Mouse (Mus musculus): ENCODE results near the gene Snx10. TPM values are rescaled to one million over a fixed set of nuclear protein-coding genes. Genes with fewer than 3 reads are reported as not detected.
A peak's percentile ranks its signal among the peaks of the same experiment; 100 is the strongest.
"Not testable (repeated sequence)": the region's sequence is repeated elsewhere in the genome, so short reads cannot be mapped to it uniquely, and the experiment has no call there.

Gene Snx10
- 15.3 and 15.5 TPM in 2 replicates for polyA plus RNA-seq (2015; fragmentation: Nextera tagmentation; extraction: Ambion mirVana)

- H3K27ac ChIP-seq: peak within 1 kb of the TSS; percentile 75
- WGBS: under 1% methylated on average over 47 of the region's 47 CpGs
- ATAC-seq (replicated peaks; ENCODE audit: insufficient number of reproducible peaks, insufficient read depth, low FRiP score, low read depth): peak; percentile 69
Measured at GRCm38 (mm10) chr6:51523807-51524320, at the start of gene Snx10. Gene Snx10, plus strand, starts transcription at chr6:51523901.

DNA sequence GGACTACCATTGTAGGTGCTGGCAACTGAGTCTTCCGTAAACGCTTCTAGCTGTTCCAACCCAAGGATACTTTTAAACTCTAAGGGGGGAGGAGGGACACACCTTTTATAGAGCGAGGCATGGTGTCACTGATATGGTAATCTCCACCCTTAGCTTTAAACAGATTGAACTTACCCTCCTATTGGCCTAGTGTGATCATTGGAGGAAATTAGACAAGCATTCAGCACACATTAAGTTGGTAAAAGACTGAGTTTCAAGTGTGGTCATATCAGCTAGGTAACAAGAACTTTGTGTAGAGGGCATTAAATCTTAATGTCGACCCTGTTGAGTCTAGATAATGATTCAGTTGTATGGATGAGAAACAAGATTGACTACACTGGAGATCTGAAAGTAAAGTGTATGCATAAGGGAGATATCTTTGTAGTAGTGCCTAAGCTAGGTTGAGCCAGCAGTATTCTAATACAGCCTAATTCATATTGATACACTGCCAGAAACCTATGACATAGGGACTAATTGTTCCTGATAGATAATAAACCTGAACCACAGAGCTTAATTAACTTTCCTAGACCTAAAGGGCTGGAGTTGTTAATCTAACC lies 44.5 kb upstream of the Snx10 start:
- Histone ChIP-seq H3K27me3 (no peaks in the 10 kb centered on the region), H3K9me3 (replicated peaks) (no peaks in the 10 kb centered on the region), H3K27ac (no peak overlapping the region), H3K36me3 (peaks cover 70% of the 10 kb centered on the region), H3K4me3 (no peak overlapping the region), H3K9ac (no peak overlapping the region), H3K4me2 (no peak overlapping the region), H3K4me1 (replicated peaks) (no peaks in the 10 kb centered on the region)
- no peak for ATAC-seq (replicated peaks; ENCODE audit: insufficient number of reproducible peaks, insufficient read depth, low FRiP score, low read depth)
- 86% methylated on average over 4 of the region's 4 CpGs for WGBS

More at GRCm38 (mm10) chr6:51523807-51524320, at the start of gene Snx10:
- Histone ChIP-seq H3K9ac (peak within 1 kb of the TSS; percentile 78), H3K36me3 (no peaks in the 10 kb centered on the region), H3K4me1 (replicated peaks) (peaks cover 6% of the 10 kb centered on the region), H3K4me2 (peak within 1 kb of the TSS; percentile 93), H3K27me3 (no peaks in the 10 kb centered on the region), H3K4me3 (peak within 1 kb of the TSS; percentile 89), H3K9me3 (replicated peaks) (no peaks in the 10 kb centered on the region)

DNA sequence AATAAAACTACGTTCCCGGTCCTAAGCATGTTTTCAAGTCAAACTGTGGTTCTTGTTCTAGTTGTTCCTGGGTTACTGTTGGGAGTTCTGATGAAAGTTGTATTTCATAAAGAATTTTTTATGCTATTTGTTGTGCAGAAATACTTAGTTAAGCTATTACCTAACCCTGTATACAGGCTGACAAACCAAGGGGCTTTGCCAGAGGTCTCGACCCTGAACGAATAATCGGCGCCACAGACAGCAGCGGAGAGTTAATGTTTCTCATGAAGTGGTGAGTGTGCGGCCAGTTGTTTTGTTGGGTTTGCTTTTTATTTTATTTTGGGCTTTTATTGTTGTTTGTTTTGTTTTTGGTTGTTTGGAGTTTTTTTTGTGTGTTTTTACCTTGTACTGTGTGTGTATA lies 42.2 kb upstream of the Snx10 start:
- Histone ChIP-seq H3K27ac (no peak overlapping the region), H3K36me3 (peaks cover 58% of the 10 kb centered on the region), H3K27me3 (no peaks in the 10 kb centered on the region), H3K9ac (no peak overlapping the region), H3K4me2 (no peak overlapping the region), H3K4me3 (no peak overlapping the region), H3K9me3 (replicated peaks) (no peaks in the 10 kb centered on the region), H3K4me1 (replicated peaks) (peaks cover 4% of the 10 kb centered on the region; the same call in 1 of the 2 replicates)
- WGBS: 93% methylated on average over 8 of the region's 8 CpGs
- ATAC-seq (replicated peaks; ENCODE audit: insufficient number of reproducible peaks, insufficient read depth, low FRiP score, low read depth): no peak

DNA sequence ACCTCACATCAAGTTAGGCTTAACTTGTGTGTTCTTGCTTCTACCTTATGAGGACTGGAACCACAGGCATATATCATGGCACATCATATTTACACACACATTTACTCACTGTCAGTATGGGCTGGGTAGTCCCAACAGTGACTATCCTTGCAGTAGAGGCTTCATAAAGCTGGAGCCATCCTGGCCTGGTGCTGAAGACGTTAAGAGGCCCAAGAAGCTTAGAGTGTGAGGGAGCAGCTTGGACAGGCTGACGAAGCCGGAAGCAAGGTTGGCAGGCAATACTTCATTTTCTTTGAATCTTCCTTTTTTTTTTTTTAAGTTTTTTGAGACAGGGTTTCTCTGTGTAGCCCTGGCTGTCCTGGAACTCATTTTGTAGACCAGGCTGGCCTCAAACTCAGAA lies 39.8 kb upstream of the Snx10 start:
- 89% methylated on average over 3 of the region's 3 CpGs for WGBS
- Histone ChIP-seq H3K4me1 (replicated peaks) (peaks cover 4% of the 10 kb centered on the region; the same call in 1 of the 2 replicates), H3K36me3 (peaks cover 41% of the 10 kb centered on the region)

GRCm38 (mm10) chr6:51484556-51484955 lies 39.1 kb upstream of the Snx10 start:
- peaks cover 34% of the 10 kb centered on the region for H3K36me3 ChIP-seq
- H3K27me3 ChIP-seq; ATAC-seq (replicated peaks; ENCODE audit: insufficient number of reproducible peaks, insufficient read depth, low FRiP score, low read depth); H3K9me3 ChIP-seq (replicated peaks); H3K4me2 ChIP-seq; H3K27ac ChIP-seq; H3K9ac ChIP-seq; H3K4me1 ChIP-seq (replicated peaks); H3K4me3 ChIP-seq: not testable (repeated sequence)
- WGBS: 84% methylated on average over 8 of the region's 8 CpGs

More for the DNA sequence above, 39.8 kb upstream of the Snx10 start:
- ATAC-seq (replicated peaks; ENCODE audit: insufficient number of reproducible peaks, insufficient read depth, low FRiP score, low read depth): no peak
- Histone ChIP-seq H3K27me3 (no peaks in the 10 kb centered on the region), H3K9ac (no peak overlapping the region), H3K4me2 (no peak overlapping the region), H3K9me3 (replicated peaks) (0 out of 2 replicates have a peak, but pooled peaks cover 2% of the 10 kb centered on the region), H3K4me3 (no peak overlapping the region), H3K27ac (no peak overlapping the region)

- no peak overlapping the region for H3K27ac ChIP-seq
- H3K27me3 ChIP-seq: no peaks in the 10 kb centered on the region
- H3K4me3 ChIP-seq: no peak overlapping the region
- 46% methylated on average over 2 of the region's 2 CpGs for WGBS
- ATAC-seq (replicated peaks; ENCODE audit: insufficient number of reproducible peaks, insufficient read depth, low FRiP score, low read depth): no peak
- no peak overlapping the region for H3K9ac ChIP-seq
- peaks cover 23% of the 10 kb centered on the region for H3K36me3 ChIP-seq
- H3K9me3 ChIP-seq (replicated peaks): 0 out of 2 replicates have a peak, but pooled peaks cover 2% of the 10 kb centered on the region
- no peak overlapping the region for H3K4me2 ChIP-seq
- H3K4me1 ChIP-seq (replicated peaks): peaks cover 8% of the 10 kb centered on the region
Measured at GRCm38 (mm10) chr6:51485646-51486045, 38.1 kb upstream of the Snx10 start.

GRCm38 (mm10) chr6:51486076-51486710 lies 37.5 kb upstream of the Snx10 start:
- Histone ChIP-seq H3K9ac (no peak overlapping the region), H3K4me3 (no peak overlapping the region), H3K4me2 (no peak overlapping the region), H3K9me3 (replicated peaks) (0 out of 2 replicates have a peak, but pooled peaks cover 2% of the 10 kb centered on the region), H3K27me3 (no peaks in the 10 kb centered on the region), H3K4me1 (replicated peaks) (peaks cover 8% of the 10 kb centered on the region), H3K36me3 (peaks cover 18% of the 10 kb centered on the region), H3K27ac (no peak overlapping the region)
- WGBS: 30% methylated on average over 7 of the region's 7 CpGs
- ATAC-seq (replicated peaks; ENCODE audit: insufficient number of reproducible peaks, insufficient read depth, low FRiP score, low read depth): no peak

- peaks cover 14% of the 10 kb centered on the region for H3K36me3 ChIP-seq
- no peaks in the 10 kb centered on the region for H3K27me3 ChIP-seq
- no peak overlapping the region for H3K4me2 ChIP-seq
- H3K4me3 ChIP-seq: no peak overlapping the region
- H3K27ac ChIP-seq: no peak overlapping the region
- no peak overlapping the region for H3K9ac ChIP-seq
- WGBS: 74% methylated on average over 5 of the region's 5 CpGs
- H3K9me3 ChIP-seq (replicated peaks): 0 out of 2 replicates have a peak, but pooled peaks cover 2% of the 10 kb centered on the region
- peaks cover 8% of the 10 kb centered on the region for H3K4me1 ChIP-seq (replicated peaks)
- no peak for ATAC-seq (replicated peaks; ENCODE audit: insufficient number of reproducible peaks, insufficient read depth, low FRiP score, low read depth)
Measured at GRCm38 (mm10) chr6:51486731-51487130, 37.0 kb upstream of the Snx10 start.

DNA sequence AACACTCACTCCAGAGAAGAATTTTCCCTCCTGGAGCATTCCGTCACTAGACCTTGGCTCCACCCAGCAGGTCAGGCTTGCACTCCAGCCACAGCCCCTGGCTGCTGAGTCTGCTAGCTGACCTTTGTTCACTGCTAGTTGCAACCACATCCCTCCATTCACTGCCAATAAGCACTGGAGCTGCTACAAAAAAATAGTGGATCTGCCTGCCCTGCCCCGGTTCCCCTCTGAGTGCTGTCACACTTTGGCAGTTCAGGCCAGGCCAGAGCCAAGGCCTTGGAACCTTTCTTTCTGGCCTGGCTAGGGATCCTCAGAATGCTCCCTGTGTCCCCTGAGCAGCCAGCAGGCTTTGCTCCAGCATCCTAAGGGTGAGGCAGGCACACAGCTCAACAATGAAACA lies 33.9 kb upstream of the Snx10 start:
- no peak for ATAC-seq (replicated peaks; ENCODE audit: insufficient number of reproducible peaks, insufficient read depth, low FRiP score, low read depth)
- WGBS: 23% methylated on average over 2 of the region's 2 CpGs
- H3K9ac ChIP-seq: no peak overlapping the region
- no peaks in the 10 kb centered on the region for H3K36me3 ChIP-seq
- H3K4me2 ChIP-seq: no peak overlapping the region
- no peaks in the 10 kb centered on the region for H3K27me3 ChIP-seq
- peak overlapping the region; percentile 53 for H3K27ac ChIP-seq
- peaks cover 8% of the 10 kb centered on the region for H3K4me1 ChIP-seq (replicated peaks)
- 0 out of 2 replicates have a peak, but pooled peaks cover 2% of the 10 kb centered on the region for H3K9me3 ChIP-seq (replicated peaks)
- H3K4me3 ChIP-seq: no peak overlapping the region

DNA sequence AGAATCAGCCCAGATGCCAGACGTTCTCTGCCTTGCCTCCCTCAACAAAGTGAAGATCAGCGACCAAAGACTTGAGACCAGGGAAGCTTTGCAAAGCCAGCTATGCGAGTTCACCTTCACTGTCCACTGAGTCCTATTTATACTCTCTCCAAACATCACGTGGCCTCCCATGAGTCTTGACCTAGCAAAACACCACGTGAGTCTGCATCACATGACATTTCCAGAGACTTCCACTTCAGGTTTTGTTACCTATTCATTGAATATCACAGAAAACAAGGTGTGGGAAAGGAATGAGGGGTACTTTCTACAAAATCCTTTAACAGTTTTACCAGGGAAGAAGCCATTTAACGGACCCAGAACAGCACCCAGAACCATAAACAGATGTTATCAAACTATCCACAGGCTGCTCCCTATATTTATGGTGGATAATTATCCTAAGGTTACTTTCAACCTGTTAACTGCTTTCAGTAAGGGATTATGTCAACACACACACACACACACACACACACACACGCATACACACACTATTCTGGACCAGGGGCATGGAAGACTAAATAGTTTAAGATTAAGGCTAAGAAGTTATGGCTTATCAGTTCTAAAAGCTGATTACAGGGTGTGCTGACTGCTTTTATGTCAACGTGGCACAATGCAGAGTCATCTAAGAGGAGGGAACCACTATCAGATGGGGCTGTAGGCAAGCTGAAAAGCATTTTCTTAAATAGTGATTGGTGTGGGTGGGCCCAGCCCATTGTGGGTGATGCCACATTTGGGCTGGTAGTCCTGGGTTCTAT lies 26.2 kb upstream of the Snx10 start:
- no peak for ATAC-seq (replicated peaks; ENCODE audit: insufficient number of reproducible peaks, insufficient read depth, low FRiP score, low read depth)
- H3K27ac ChIP-seq: no peak overlapping the region
- no peak overlapping the region for H3K9ac ChIP-seq
- no peaks in the 10 kb centered on the region for H3K4me1 ChIP-seq (replicated peaks)
- no peak overlapping the region for H3K4me2 ChIP-seq
- H3K4me3 ChIP-seq: no peak overlapping the region
- H3K36me3 ChIP-seq: no peaks in the 10 kb centered on the region
- no peaks in the 10 kb centered on the region for H3K27me3 ChIP-seq
- 59% methylated on average over 8 of the region's 8 CpGs for WGBS
- H3K9me3 ChIP-seq (replicated peaks): no peaks in the 10 kb centered on the region

GRCm38 (mm10) chr6:51505671-51506070 lies 18.0 kb upstream of the Snx10 start:
- 50% methylated on average over 1 of the region's 1 CpGs for WGBS
- Histone ChIP-seq H3K9ac (no peak overlapping the region), H3K4me3 (no peak overlapping the region)

More at GRCm38 (mm10) chr6:51505671-51506070, 18.0 kb upstream of the Snx10 start:
- Histone ChIP-seq H3K36me3 (no peaks in the 10 kb centered on the region), H3K4me1 (replicated peaks) (no peaks in the 10 kb centered on the region), H3K27me3 (no peaks in the 10 kb centered on the region), H3K9me3 (replicated peaks) (no peaks in the 10 kb centered on the region), H3K27ac (no peak overlapping the region), H3K4me2 (no peak overlapping the region)
- ATAC-seq (replicated peaks; ENCODE audit: insufficient number of reproducible peaks, insufficient read depth, low FRiP score, low read depth): no peak

Measured in heart, embryonic 15.5 days (tissue).